Mouse (Mus musculus) C2C12 (cell line): Measurements from ENCODE around the gene Cux2.

Experiments
- CEBPB ChIP-seq: IDR thresholded peaks from one replicate; pipeline ENCODE4 v1.6.1; 2011; ENCODE audit warnings: low read depth, mild to moderate bottlenecking, control low read depth, moderate library complexity
- CTCF ChIP-seq: IDR thresholded peaks from one replicate; pipeline ENCODE4 v1.5.1; 2011; ENCODE audit not compliant: control insufficient read depth, insufficient read depth, insufficient read length
- FOSL1 ChIP-seq: IDR thresholded peaks from one replicate; pipeline ENCODE4 v1.8.0; 2011; ENCODE audit warnings: mild to moderate bottlenecking, low read length; ENCODE audit not compliant: poor library complexity, insufficient read depth, severe bottlenecking
- MAX ChIP-seq: IDR thresholded peaks from one replicate; pipeline ENCODE4 v1.6.1; 2011; ENCODE audit warnings: mild to moderate bottlenecking, control low read depth
- USF1 ChIP-seq: IDR thresholded peaks from one replicate; pipeline ENCODE4 v1.6.1; 2011; ENCODE audit warnings: low read depth, mild to moderate bottlenecking, control low read depth, moderate library complexity

DNA sequence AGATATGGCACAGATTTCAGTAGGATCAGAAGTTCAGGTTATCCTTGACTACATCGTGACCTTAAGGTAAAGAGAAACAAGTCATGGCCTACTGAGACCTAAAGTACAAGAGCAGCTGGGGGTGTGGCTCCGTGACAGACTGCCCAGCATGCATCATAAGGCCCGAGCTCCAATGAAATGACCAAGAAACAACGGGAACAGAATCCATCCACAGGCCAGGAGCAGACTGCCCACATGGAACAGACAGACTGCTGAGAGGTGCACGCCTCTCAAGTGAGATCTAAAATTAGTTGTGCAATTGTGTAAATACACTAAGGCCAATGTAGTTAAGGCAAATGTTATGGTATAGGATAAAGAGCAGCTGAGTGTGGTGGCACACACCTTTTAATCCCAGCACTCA is 228.3 kb downstream of the Cux2 start:
- no peak for TF ChIP-seq CTCF
- TF ChIP-seq FOSL1, result no peak
- TF ChIP-seq USF1, result no peak
- TF ChIP-seq CEBPB, result no peak
- no peak for TF ChIP-seq MAX
